In the genomic region with DNA sequence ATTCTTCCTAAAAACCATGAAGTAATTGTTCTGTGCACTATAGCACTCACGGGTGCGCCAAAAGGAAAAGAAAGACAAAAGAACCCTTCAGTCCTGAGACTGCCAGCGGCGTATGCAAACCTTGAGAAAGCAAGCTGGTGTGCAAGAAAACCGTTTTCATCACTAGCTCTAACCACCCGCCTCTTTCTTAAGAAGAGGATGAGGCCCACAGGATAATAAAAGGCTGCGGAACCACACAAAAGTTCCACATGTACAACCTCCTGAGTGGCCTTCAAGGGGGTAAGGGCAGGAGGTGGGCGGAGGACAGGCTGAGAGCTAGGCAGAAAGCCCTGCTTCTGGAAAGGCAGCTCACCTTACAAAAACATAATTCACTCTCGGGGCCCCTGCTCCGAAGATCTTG, we compare ENCODE assay signal across 10 mouse cellular contexts.
A peak's percentile ranks its signal among the peaks of the same experiment; 100 is the strongest.
DNase-seq lines count a peak whose midpoint lies in the region; ATAC-seq and TF ChIP-seq lines count a peak whose summit lies in the region.
"Had no signal": no experiment of that assay in that cellular context is flagged by ENCODE, and none has a peak within 500 bp of the region (broad histone marks: within the 10 kb centered on the region; RNA-seq: fewer than 3 reads in every experiment).

No protein-coding gene starts in this region.

- 11% methylated on average over 10 of the region's 10 CpGs for WGBS in heart, embryonic 12.5 days
- under 1% methylated on average over 10 of the region's 10 CpGs for whole genome bisulfite sequencing in hindbrain, embryonic 10.5 days
- WGBS in liver, postnatal 0 days (ENCODE audit: insufficient replicate concordance): 13% methylated on average over 10 of the region's 10 CpGs

- peaks cover 8% of the 10 kb centered on the region for H3K4me1 ChIP-seq in heart, embryonic 12.5 days (replicated peaks)
- H3K4me1 ChIP-seq in hindbrain, embryonic 10.5 days (replicated peaks): peaks cover 59% of the 10 kb centered on the region
- no peaks in the 10 kb centered on the region for H3K4me1 ChIP-seq in liver, postnatal 0 days (ENCODE audit: insufficient read depth)

- no peaks in the 10 kb centered on the region for H3K36me3 ChIP-seq in heart, embryonic 12.5 days
- no peaks in the 10 kb centered on the region for H3K36me3 ChIP-seq in hindbrain, embryonic 10.5 days
- no peaks in the 10 kb centered on the region for H3K36me3 ChIP-seq in liver, postnatal 0 days (replicated peaks; ENCODE audit: insufficient read depth, low read length)

- TF ChIP-seq CTCF in liver, postnatal 0 days (IDR thresholded peaks at IDR 0.05; ENCODE audit: low read depth): no peak

- no peaks in the 10 kb centered on the region for H3K9me3 ChIP-seq in heart, embryonic 12.5 days (replicated peaks)
- H3K9me3 ChIP-seq in hindbrain, embryonic 10.5 days: no peaks in the 10 kb centered on the region
- no peaks in the 10 kb centered on the region for H3K9me3 ChIP-seq in liver, postnatal 0 days (ENCODE audit: low read length)

- H3K4me3 ChIP-seq in heart, embryonic 12.5 days: peak overlapping the region; percentile 59
- H3K4me3 ChIP-seq in hindbrain, embryonic 10.5 days: peak overlapping the region; percentile 53
- peak overlapping the region; percentile 30; the same call in 1 of the 2 replicates for H3K4me3 ChIP-seq in liver, postnatal 0 days (ENCODE audit: low read depth, low read length)

- H3K27me3 ChIP-seq in heart, embryonic 12.5 days (replicated peaks): peaks cover 6% of the 10 kb centered on the region; the same call in 1 of the 2 replicates
- H3K27me3 ChIP-seq in hindbrain, embryonic 10.5 days (ENCODE audit: insufficient read depth, poor library complexity, severe bottlenecking): no peaks in the 10 kb centered on the region
- H3K27me3 ChIP-seq in liver, postnatal 0 days (ENCODE audit: insufficient read depth, low read length): 0 out of 2 replicates have a peak, but pooled peaks cover 3% of the 10 kb centered on the region

- no peak for ATAC-seq in heart, embryonic 12.5 days (ENCODE audit: insufficient number of reproducible peaks, low FRiP score)
- ATAC-seq in liver, postnatal 0 days: no peak
- ATAC-seq: CD4-positive, CD25-positive, alpha-beta regulatory T cell, adult 4 months had no signal

- H3K4me2 ChIP-seq in heart, embryonic 12.5 days: peak overlapping the region; percentile 79
- H3K4me2 ChIP-seq in liver, postnatal 0 days (ENCODE audit: low read depth, low read length): peak overlapping the region; percentile 71

- H3K9ac ChIP-seq in heart, embryonic 12.5 days: 0 out of 2 replicates have a peak overlapping the region, but pooled peaks have one; percentile 58
- H3K9ac ChIP-seq in liver, postnatal 0 days (replicated peaks): no peak overlapping the region

- H3K27ac ChIP-seq in heart, embryonic 12.5 days (ENCODE audit: poor library complexity, severe bottlenecking): no peak overlapping the region
- H3K27ac ChIP-seq in hindbrain, embryonic 10.5 days: peak overlapping the region; percentile 96
- no peak overlapping the region for H3K27ac ChIP-seq in liver, postnatal 0 days (ENCODE audit: low read depth)

- no peak for DNase-seq in heart, postnatal 25 days (ENCODE audit: low spot score)
- peak; percentile 43 for DNase-seq in ZHBTc4 (ENCODE audit: low read depth, low spot score)
- no peak for DNase-seq in hindbrain, embryonic 10.5 days (ENCODE audit: low spot score)
- DNase-seq in liver, postnatal 0 days: no peak
- DNase-seq in layer of hippocampus, adult 8-10 months (ENCODE audit: low spot score in 2 of 2): no peak
- DNase-seq in adrenal gland, postnatal 4 days (ENCODE audit: low spot score in 2 of 2): no peak
- no peak for DNase-seq in right cerebral cortex, postnatal 14 days
- DNase-seq: thymus, postnatal 36 days had no signal

- intact Hi-C loops in heart, postnatal 25 days (cut with DNase I): no loop called here

- TF ChIP-seq EP300 in liver, postnatal 0 days (IDR thresholded peaks at IDR 0.05; ENCODE audit: low read depth): no peak
